Mouse (Mus musculus) bone marrow macrophage, adult 2 months (primary cell): ENCODE measurements around the gene Tcl1b2.

ENCODE experiments used
- CTCF ChIP-seq: IDR thresholded peaks from 2 replicates; pipeline ENCODE4 v1.5.1; 2012; ENCODE audit warnings: low read depth, mild to moderate bottlenecking, low read length, moderate library complexity
- POLR2A ChIP-seq: IDR thresholded peaks from 2 replicates; pipeline ENCODE4 v1.6.1; 2012; ENCODE audit warnings: mild to moderate bottlenecking, low read depth, low read length, borderline replicate concordance

DNA sequence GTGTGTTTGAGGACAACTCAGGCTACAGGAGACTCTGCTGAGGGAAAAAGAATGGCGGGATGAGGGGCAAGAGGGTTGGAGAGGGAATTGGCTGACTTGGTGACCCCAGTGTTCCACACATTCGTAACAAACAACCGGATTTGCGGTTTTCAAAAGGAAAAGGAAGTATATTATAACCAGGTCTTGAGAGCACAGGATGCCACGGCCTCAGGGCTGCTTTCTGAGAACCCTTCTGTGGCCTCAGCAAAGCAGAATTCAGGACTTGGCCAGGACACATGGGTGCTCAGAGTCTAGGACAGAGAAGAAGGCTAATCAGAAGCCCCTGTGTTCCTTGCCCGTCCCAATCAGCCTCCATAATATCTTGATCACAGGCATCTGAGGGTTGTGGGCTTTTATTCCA lies 13.0 kb downstream of the Tcl1b2 start:
- TF ChIP-seq CTCF (no peak), POLR2A (no peak)
